8 mouse cellular contexts compared by ENCODE assay signal in genomic region chr10:19043529-19044262, GRCm38 (mm10). TPM values are rescaled to one million over a fixed set of nuclear protein-coding genes. Genes with fewer than 3 reads are reported as not detected.
A peak's percentile ranks its signal among the peaks of the same experiment; 100 is the strongest.
DNase-seq lines count a peak whose midpoint lies in the region; ATAC-seq and TF ChIP-seq lines count a peak whose summit lies in the region.

No protein-coding gene starts in this region.

- peak; percentile 98 for ATAC-seq in inflammation-experienced regulatory T-cells, adult 6 months

- H3K9me3 ChIP-seq in ES-E14 (ENCODE audit: control insufficient read depth, insufficient read depth, low read depth, low read length), result no peaks in the 10 kb centered on the region

- TF ChIP-seq CTCF in gastrocnemius, adult 2 months (IDR thresholded peaks at IDR 0.05), result no peak

- intact Hi-C loops in gastrocnemius, adult 2 months (cut with DNase I), result no loop called here

- H3K4me1 ChIP-seq in ES-E14 (ENCODE audit: control insufficient read depth in 2 of 2, insufficient read depth in 2 of 2, low read length in 2 of 2, poor library complexity in 1 of 2), result no peaks in the 10 kb centered on the region

- no peak overlapping the region for H3K27ac ChIP-seq in ES-E14 (ENCODE audit: insufficient read depth, low read depth, low read length, poor library complexity, severe bottlenecking)
- H3K27ac ChIP-seq in gastrocnemius, adult 2 months, result no peak overlapping the region

- H3K9ac ChIP-seq in ES-E14 (ENCODE audit: insufficient read depth, low read depth, low read length, poor library complexity, severe bottlenecking), result no peak overlapping the region

- peak; percentile 21 for DNase-seq in kidney, adult 9 months
- DNase-seq in kidney, adult 18-20 months, result no peak
- no peak for DNase-seq in ES-E14 (ENCODE audit: low read depth, low spot score)
- DNase-seq in retina, embryonic 14.5 days (ENCODE audit: low spot score), result peak; percentile 21
- no peak for DNase-seq in gastrocnemius, adult 2 months
- DNase-seq in cerebellum, adult 9-11 months, result no peak
- DNase-seq in gastrocnemius, postnatal 4 days (ENCODE audit: low spot score in 2 of 2), result no peak

- in situ Hi-C loops in ES-E14 (cut with MboI; ENCODE audit: low sequenced_read_pairs in 2 of 2, unreplicated experiment in 2 of 2), result no loop called here

- H3K36me3 ChIP-seq in ES-E14 (ENCODE audit: control insufficient read depth, insufficient read depth, low read length, poor library complexity, severe bottlenecking), result no peaks in the 10 kb centered on the region

- no peak overlapping the region for H3K4me3 ChIP-seq in ES-E14 (ENCODE audit: insufficient read depth in 1 of 2, low read depth in 1 of 2, low read length in 2 of 2, poor library complexity in 1 of 2, severe bottlenecking in 1 of 2)
- no peak overlapping the region for H3K4me3 ChIP-seq in gastrocnemius, adult 2 months

TF ChIP-seq in ES-E14, 5 proteins besides CTCF, POLR2A, EP300 and RAD21:
- TF ChIP-seq CHD2 (IDR thresholded peaks at IDR 0.05; ENCODE audit: low read depth, low read length) (peak; percentile 54; the same call in 1 of the 2 replicates), HCFC1 (IDR thresholded peaks at IDR 0.05; ENCODE audit: borderline replicate concordance, insufficient read depth, low read length) (no peak)

RNA-seq across cellular contexts. Expression of gene Tnfaip3, which starts 28.2 kb away (rescaled TPM):
- 3.0 and 3.9 TPM in 2 replicates for total RNA-seq in ES-E14 (2012; rRNA removed)
- polyA plus RNA-seq in inflammation-experienced regulatory T-cells, adult 6 months (2017; shearing (Covaris generic)), result 10 to 100 TPM; 41.2 to 50.7 (median 46.5) TPM
- 1 to 10 TPM; 1.8 to 2.1 TPM for total RNA-seq in gastrocnemius, adult 2 months (2021)
- 1 to 10 TPM; 9.5 to 9.7 TPM for total RNA-seq in gastrocnemius, postnatal 4 days (2021)

Comparison
In these comparisons a context has a peak if more than half of its experiments do, and no peak if none do; other contexts are left out.
1. DNase-seq: peak in kidney, adult 9 months (single experiment) and retina, embryonic 14.5 days (single experiment); none in kidney, adult 18-20 months (single experiment), ES-E14 (single experiment), gastrocnemius, adult 2 months (single experiment), cerebellum, adult 9-11 months (single experiment) and gastrocnemius, postnatal 4 days (0 of 2).